Mouse (Mus musculus) thymus, postnatal 25 days (tissue): ENCODE results near the gene St5.

Experiments used
- DNase-seq: peaks from one replicate; pipeline ENCODE4 v3.0.0; 2022

Gene St5

GRCm38 (mm10) chr7:109636086-109636792 lies 67.2 kb downstream of the St5 start:
- DNase-seq = no peak

GRCm38 (mm10) chr7:109633404-109634085 lies 69.9 kb downstream of the St5 start:
- DNase-seq = no peak

GRCm38 (mm10) chr7:109631330-109631729 lies 72.1 kb downstream of the St5 start:
- DNase-seq = no peak

- DNase-seq = no peak
Measured at GRCm38 (mm10) chr7:109629871-109630778, 73.3 kb downstream of the St5 start.

DNA sequence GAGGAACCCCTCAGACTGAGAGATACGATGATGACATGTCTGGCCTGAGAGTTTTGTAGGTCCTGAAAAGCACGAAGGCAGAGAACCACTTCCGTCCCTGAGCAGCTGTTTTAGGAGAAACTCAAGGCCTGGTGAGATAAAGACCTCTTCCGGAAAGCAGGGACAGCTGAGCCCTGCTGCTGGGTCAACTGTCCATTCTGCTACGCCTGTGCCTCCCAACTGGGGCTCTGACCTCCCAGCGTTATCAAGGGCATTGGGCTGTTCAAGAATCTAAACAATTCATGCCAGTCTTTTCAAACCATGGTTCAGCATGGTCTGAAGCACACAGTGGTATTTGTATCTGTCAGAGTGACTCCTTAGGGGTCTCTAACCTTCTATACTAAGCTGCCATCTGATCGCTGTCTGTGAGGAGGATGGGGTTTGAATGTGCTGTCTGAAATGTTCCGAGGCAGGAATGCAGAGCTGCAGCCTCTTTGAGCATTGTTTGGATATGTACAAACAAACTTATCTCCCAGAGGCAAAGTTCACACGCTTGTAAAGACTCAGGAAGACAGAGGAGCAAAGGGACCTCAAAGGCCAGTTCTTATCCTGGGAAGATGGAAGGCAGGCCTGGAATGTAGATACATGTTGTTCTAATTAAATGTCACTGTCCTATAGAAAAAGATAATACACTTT lies 74.3 kb downstream of the St5 start:
- DNase-seq = no peak

DNA sequence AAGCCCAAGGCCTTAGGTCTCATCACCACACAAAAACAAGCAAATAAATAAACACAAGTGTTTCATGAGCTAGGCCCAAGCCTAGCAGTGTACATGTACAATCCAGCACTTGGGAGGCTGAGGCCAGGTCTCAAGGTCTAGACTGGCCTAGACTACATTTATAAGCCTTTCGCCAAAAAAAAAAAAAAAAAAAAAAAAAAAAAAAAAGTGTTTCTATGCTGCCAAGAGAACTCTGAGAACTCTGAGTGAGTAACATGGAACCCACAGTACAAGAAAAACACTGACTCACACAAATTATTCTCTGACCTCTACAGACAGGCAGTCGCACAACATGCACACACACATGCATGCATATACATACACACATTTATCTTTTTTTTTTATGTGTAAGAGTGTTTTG lies 75.6 kb downstream of the St5 start:
- no peak for DNase-seq

GRCm38 (mm10) chr7:109622234-109622838 lies 81.1 kb downstream of the St5 start:
- no peak for DNase-seq

DNA sequence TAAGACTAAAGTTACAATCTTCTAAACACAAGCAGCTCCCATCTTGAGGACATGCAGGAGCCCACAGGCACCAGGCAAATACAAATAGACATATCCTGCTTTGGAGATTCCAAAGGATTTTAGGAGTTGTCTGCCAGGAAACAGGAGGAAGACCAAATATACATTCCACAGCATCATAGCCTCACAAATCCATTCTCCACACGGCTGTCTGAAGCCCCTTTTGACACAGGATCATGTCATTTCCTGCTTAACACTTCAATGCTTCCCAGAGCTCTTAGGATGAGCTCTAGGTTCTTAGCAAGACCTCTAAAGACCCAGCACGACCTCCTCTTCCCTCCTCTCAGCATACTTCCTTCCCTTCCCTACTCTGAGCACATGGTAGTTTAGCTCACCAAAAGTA lies 82.4 kb downstream of the St5 start:
- DNase-seq = no peak

DNA sequence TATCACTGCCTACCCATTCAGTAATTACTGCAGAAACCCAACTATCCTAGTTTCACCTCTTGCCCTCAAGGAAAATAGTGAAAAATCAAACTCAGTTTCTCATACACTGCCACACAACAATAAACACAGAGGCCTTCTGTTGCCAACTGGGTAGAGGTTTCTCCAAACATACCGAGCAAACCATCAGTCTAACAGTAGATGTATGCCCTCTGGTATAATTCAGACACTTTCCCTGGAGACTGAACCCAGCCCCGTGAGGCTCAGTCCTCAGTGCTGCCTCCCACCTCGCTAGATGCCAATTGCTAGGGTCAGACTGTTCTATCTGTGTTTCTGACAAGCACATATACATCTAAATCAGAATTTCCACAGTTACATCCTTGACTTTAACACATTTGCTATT lies 83.1 kb downstream of the St5 start:
- DNase-seq = no peak

- DNase-seq = peak; percentile 59
Measured at GRCm38 (mm10) chr7:109618721-109619120, 84.7 kb downstream of the St5 start.

DNA sequence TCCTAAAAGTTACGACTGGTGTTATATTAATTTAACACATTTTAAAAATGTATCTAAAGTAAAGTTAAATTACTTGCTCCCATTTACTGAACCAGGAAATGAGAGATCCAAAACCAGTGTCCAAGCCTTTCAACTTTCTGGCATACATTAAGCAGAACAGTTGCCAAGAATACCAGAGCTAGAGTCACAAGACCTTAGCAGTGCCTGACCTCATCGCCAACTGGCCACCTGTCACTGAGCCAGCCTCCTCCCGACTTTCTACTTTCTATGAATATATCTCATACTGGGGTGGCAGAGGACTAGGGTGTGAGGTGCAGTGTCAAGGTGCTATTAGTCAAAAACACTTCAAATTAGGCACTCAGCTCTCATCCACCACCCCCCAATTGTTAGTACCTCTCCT lies 85.6 kb downstream of the St5 start:
- DNase-seq = no peak

GRCm38 (mm10) chr7:109616034-109616979 lies 87.1 kb downstream of the St5 start:
- peak; percentile 47 for DNase-seq

GRCm38 (mm10) chr7:109615601-109616000 lies 87.8 kb downstream of the St5 start:
- DNase-seq = no peak

DNA sequence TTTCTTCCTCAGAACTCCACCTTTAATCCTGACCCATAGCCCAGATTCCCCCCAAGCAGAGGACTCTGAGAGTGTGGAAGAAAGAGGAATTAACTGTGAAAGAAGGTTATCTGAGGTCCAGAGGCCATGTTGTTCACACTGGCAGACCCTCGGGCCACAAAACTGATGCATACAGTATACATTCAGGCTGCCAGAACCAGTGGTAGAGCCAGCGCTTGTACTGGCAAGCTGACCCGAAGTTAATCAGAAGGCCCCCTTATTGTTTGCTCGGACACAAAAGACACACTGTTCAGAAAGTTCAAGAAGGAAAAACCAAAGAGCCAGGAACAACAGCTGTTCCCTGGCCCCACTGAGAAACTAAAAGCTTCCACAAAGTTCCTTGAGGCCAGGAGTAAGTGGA lies 88.5 kb downstream of the St5 start:
- no peak for DNase-seq

DNA sequence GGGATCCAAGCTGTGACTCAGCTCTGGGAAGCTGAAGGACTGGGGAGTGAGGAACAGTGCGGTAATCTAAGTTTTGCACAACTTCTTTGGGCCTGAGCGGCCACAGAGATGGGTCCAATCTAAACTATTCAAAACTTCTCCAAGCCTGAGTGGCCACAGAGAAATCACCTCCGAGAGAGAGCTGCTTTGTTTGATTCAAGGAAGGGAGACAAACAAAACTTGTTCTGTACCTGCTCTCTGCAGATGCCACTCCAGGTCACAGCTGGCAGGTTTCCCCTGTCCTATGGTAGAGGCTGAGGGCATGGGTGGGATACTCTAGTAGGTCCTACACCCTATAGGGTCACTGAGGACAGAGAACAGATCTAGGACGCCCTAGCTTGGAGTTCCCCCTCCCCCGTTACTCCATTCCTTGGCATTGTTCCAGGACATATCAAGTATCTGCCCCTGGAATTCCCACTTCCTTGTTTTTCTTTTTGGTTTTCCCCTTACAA lies 89.8 kb downstream of the St5 start:
- no peak for DNase-seq

DNA sequence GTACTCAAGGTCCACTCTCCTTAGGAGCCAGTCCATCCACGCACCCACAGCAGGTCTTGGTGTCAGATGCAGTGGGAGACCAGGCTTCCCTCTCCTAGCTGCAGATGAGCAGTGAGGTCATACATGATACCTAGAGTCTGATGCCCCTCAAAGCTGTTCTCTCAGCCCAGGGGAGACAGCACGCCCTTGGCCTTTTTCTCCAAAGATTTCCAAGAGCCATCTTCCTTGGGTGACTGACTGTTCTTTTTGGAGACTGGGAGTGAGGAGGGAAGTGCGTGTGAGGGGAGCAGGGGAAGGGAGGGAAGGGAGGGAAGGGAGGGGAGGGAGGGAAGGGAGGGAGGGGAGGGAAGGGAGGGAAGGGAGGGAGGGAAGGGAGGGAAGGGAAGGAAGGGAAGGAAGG lies 90.4 kb downstream of the St5 start:
- no peak for DNase-seq

- DNase-seq = no peak
Measured at GRCm38 (mm10) chr7:109612531-109612930, 90.9 kb downstream of the St5 start.

- DNase-seq = no peak
Measured at GRCm38 (mm10) chr7:109610348-109610747, 93.1 kb downstream of the St5 start.

- no peak for DNase-seq
Measured at GRCm38 (mm10) chr7:109609565-109610345, 93.7 kb downstream of the St5 start.

- DNase-seq = no peak
Measured at GRCm38 (mm10) chr7:109608831-109609230, 94.6 kb downstream of the St5 start.
